Mouse (Mus musculus): ENCODE measurements around the gene Acp6. TPM values are rescaled to one million over a fixed set of nuclear protein-coding genes. Genes with fewer than 3 reads are reported as not detected.

The Acp6 gene
- total RNA-seq, 2 experiments from 2014 or later = 23.5 to 27.0 TPM

- DNase-seq = peak; percentile 61
- H3K4me3 ChIP-seq = peak overlapping the region; percentile 11; the same call in 1 of the 2 replicates
- TF ChIP-seq CTCF (IDR thresholded peaks at IDR 0.05) = no peak
- peak overlapping the region; percentile 24; the same call in 1 of the 2 replicates for H3K27ac ChIP-seq
- intact Hi-C loops (cut with DNase I) = no loop called here
These were observed 2.3 kb downstream of the Acp6 start for GRCm38 (mm10) chr3:97160908-97161307.

GRCm38 (mm10) chr3:97161773-97162172, 3.2 kb downstream of the Acp6 start:
- intact Hi-C loops (cut with DNase I) = no loop called here
- Histone ChIP-seq H3K4me3 (no peak overlapping the region), H3K27ac (no peak overlapping the region)
- no peak for TF ChIP-seq CTCF (IDR thresholded peaks at IDR 0.05)
- no peak for DNase-seq

GRCm38 (mm10) chr3:97164477-97164876, 5.9 kb downstream of the Acp6 start:
- intact Hi-C loops (cut with DNase I) = no loop called here
- Histone ChIP-seq H3K27ac (no peak overlapping the region), H3K4me3 (no peak overlapping the region)
- no peak for TF ChIP-seq CTCF (IDR thresholded peaks at IDR 0.05)
- DNase-seq = no peak

- no peak for DNase-seq
- intact Hi-C loops (cut with DNase I) = no loop called here
- Histone ChIP-seq H3K4me3 (no peak overlapping the region), H3K27ac (no peak overlapping the region)
- no peak for TF ChIP-seq CTCF (IDR thresholded peaks at IDR 0.05)
These were observed 8.5 kb downstream of the Acp6 start for GRCm38 (mm10) chr3:97167126-97167525.

- H3K4me3 ChIP-seq = no peak overlapping the region
- DNase-seq = no peak
- no peak for TF ChIP-seq CTCF (IDR thresholded peaks at IDR 0.05)
- H3K27ac ChIP-seq = no peak overlapping the region
- intact Hi-C loops (cut with DNase I) = no loop called here
These were observed 13.0 kb downstream of the Acp6 start for GRCm38 (mm10) chr3:97171531-97171930.

GRCm38 (mm10) chr3:97172231-97172630, 13.7 kb downstream of the Acp6 start:
- intact Hi-C loops (cut with DNase I) = no loop called here
- no peak overlapping the region for H3K27ac ChIP-seq
- no peak for DNase-seq
- TF ChIP-seq CTCF (IDR thresholded peaks at IDR 0.05) = no peak
- no peak overlapping the region for H3K4me3 ChIP-seq

- intact Hi-C loops (cut with DNase I) = no loop called here
- Histone ChIP-seq H3K27ac (no peak overlapping the region), H3K4me3 (no peak overlapping the region)
- TF ChIP-seq CTCF (IDR thresholded peaks at IDR 0.05) = no peak
- no peak for DNase-seq
These were observed 14.1 kb downstream of the Acp6 start for GRCm38 (mm10) chr3:97172632-97173031.

GRCm38 (mm10) chr3:97178885-97179284, 20.3 kb downstream of the Acp6 start:
- no peak for TF ChIP-seq CTCF (IDR thresholded peaks at IDR 0.05)
- no peak for DNase-seq
- H3K27ac ChIP-seq = no peak overlapping the region
- H3K4me3 ChIP-seq = no peak overlapping the region
- intact Hi-C loops (cut with DNase I) = no loop called here

GRCm38 (mm10) chr3:97180527-97180926, 21.9 kb downstream of the Acp6 start:
- TF ChIP-seq CTCF (IDR thresholded peaks at IDR 0.05) = no peak
- DNase-seq = no peak
- H3K4me3 ChIP-seq = no peak overlapping the region
- intact Hi-C loops (cut with DNase I) = loop anchor here (5.0 kb wide), 1 partner anchor 103 kb away; no protein-coding TSS in a partner anchor
- H3K27ac ChIP-seq = no peak overlapping the region

GRCm38 (mm10) chr3:97183810-97184209, 25.2 kb downstream of the Acp6 start:
- intact Hi-C loops (cut with DNase I) = loop anchor here (5.0 kb wide), 1 partner anchor 107 kb away; no protein-coding TSS in a partner anchor

GRCm38 (mm10) chr3:97185098-97185860, 26.7 kb downstream of the Acp6 start:
- no peak overlapping the region for H3K27ac ChIP-seq
- intact Hi-C loops (cut with DNase I) = loop anchor here (1.0 to 5.0 kb wide), 2 partner anchors 152 to 249 kb away; no protein-coding TSS in a partner anchor
- peak; percentile 95; the same call in 1 of the 2 replicates for TF ChIP-seq CTCF (IDR thresholded peaks at IDR 0.05)
- DNase-seq = peak; percentile 78
- no peak overlapping the region for H3K4me3 ChIP-seq

More at GRCm38 (mm10) chr3:97183810-97184209, 25.2 kb downstream of the Acp6 start:
- peak; percentile 58 for TF ChIP-seq CTCF (IDR thresholded peaks at IDR 0.05)
- DNase-seq = no peak
- no peak overlapping the region for H3K27ac ChIP-seq
- no peak overlapping the region for H3K4me3 ChIP-seq

- TF ChIP-seq CTCF (IDR thresholded peaks at IDR 0.05) = no peak
- Histone ChIP-seq H3K4me3 (no peak overlapping the region), H3K27ac (no peak overlapping the region)
- intact Hi-C loops (cut with DNase I) = no loop called here
- DNase-seq = no peak
These were observed 38.0 kb downstream of the Acp6 start for GRCm38 (mm10) chr3:97196571-97196970.

GRCm38 (mm10) chr3:97199261-97199660, 40.7 kb downstream of the Acp6 start:
- Histone ChIP-seq H3K4me3 (no peak overlapping the region), H3K27ac (no peak overlapping the region)
- intact Hi-C loops (cut with DNase I) = no loop called here
- no peak for TF ChIP-seq CTCF (IDR thresholded peaks at IDR 0.05)
- no peak for DNase-seq
